Mouse (Mus musculus): Measurements from ENCODE around the gene Scarf1.

The Scarf1 gene

DNA sequence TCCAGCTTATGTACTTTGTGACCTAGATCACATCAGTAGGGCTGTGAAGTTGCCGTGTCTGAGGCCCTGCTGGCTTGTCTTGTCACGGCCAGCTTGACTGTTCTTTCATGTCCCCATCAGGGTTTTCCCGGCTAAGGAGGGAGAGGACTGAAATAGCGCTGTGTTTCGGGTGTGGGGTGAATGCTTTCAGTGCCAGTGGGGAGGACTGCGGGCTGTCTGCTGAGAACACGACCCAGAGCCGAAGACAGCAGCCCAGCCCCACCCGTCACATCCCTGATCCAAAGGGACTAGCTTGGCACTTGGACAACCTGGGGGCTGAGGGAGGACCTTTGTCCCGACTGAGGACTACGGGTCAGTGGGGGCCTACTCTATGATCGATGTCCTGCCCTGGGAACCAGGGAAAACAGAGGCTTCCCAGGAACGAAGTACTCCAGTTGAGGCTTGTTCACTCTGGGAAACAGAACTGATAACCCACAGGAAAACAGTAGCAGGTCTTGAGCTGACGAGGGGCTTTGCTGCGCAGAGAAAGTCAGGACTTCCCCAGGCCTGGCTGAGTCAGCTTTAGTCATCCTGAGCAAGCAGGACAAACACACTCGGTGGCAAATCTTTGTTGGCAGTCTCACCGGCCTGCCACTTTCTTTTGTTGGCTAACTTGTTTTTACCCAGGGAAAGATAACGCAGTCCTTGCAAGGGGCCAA, 50.7 kb downstream of the Scarf1 start:
- DNase-seq (ENCODE audit: extremely low read depth, low read depth): no peak

DNA sequence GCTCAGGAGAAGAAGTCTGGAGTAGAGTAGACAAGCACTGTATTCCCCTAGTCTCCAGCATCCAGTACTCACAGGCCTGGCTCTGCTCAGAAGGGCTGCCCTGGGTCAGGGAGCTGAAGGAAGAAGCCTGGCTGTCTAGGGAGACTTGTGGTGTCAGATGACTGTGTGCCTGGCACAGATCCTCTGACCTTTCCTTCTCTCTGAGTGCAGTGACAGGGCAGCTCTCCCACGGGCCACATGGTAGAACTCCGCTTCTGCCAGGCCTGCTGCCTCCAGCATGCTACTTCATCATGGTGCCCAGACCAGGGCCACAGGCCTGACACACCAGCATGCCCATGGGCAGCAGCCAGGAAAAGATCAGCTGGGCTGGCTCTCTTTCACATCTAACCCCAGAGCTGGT, 52.5 kb downstream of the Scarf1 start:
- DNase-seq (ENCODE audit: extremely low read depth, low read depth): no peak

DNA sequence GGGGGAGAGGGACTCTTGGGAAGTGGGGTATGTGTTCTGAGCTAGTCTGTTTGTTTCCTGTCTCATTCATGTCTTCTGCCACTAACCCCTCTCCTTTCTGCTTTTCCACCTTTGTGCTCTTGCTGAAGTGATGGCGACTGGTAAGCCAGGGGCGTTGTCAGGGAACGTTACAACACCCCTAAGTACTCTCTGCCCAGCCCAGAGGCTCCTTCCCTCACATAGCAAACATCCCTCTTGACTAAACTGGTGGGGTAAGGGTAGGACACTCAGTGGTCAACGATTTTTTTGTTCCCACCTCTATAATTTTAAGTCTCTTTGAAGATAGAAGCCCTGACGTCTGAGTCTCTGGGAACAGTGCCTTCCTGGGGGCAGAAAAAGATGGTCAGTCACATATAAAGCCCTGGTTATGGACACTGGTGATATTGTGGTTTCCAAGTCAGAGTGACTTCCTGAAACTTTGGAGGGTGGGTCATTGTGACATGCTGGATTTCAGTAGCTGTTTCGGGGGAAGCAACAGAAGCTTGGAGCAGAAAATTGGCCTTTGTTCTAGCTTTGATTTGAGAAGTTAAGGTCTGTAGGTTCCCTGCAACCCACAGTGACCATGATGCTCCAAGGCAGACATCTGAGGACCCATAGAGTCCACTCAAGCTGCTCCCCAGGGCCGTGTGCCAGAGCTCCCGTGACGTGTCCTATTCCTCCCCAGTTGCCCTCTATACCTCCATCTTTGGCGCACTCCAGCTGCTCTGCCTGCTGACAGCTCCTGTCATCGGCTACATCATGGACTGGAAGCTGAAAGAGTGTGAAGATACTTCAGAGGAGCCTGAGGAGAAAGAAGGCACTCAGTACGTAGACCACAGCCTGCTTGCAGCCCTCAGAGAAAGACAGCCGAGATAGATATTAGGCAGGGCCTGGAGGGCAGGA, 53.2 kb downstream of the Scarf1 start:
- DNase-seq (ENCODE audit: extremely low read depth, low read depth): no peak

DNA sequence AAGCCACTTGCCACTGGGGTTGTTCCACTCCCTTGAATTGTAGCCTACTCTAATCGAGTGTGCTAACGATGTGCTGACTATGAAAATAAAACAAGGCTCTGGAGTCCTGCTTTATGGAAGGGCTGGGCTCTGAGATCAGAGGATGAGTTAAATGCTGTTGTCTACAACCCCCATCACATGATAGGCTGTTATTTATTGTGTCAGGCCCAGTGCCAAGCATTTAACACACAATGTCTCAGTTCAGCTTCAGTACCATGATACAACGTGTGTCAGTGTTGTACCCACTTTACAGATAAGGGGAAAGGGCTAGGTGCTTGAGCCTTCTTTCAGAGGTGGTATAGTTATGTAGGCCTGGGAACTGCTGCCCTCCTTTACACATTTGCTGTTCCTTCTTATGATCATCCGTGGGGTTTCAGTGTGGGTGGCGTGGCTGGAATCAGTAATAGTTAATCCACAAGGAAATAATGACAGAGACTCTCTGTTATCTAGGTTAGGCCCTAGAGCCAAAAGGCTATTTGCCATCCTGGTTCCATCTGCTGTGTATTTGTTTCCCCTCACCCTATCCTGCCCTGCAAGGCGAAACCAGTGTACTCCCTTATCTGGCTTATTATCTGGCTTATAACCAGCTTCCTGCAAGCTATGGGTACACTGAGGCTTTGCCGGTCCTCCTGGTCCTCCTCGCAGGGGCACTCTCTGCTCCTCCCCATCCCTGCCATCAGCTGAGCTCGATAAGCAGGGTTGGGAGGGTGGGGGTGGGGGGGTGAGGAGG, 54.2 kb downstream of the Scarf1 start:
- DNase-seq (ENCODE audit: extremely low read depth, low read depth): no peak

DNA sequence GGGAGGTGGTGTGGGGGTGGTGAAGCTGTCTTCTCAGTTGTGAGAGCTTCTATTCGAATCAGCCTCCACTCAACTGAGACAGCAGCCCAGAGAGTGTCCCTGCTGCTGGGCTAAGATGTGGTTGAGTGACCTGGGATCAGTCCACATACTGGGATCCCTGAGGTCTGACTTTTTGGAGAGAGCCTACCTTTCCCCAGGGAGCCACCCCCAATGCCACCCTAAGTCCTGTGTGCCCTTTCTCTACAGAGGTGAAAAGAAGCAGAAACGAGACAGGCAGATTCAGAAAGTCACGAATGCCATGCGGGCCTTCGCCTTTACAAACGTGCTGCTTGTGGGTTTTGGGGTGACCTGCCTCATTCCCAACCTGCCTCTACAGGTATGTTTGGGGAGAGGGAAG, 54.8 kb downstream of the Scarf1 start:
- DNase-seq (ENCODE audit: extremely low read depth, low read depth): no peak

DNA sequence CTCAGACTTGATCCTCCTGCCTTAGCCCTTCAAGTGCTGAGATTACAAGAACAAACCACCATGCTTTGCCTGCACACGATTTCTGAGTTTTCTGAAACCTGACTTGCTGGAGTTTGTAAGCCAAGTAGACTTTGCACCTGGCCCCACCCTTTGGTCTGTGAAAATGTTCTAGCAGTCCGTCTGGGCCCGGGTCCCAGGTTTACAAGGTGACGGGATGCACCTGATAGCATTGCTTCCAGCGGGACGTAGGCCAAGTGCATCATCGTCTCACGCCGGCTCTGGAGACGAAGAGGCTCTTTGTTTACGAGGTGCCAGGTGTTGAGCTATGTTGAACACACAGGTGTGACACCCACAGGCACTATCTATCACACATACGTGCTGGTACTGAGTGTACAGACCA, 55.6 kb downstream of the Scarf1 start:
- no peak for DNase-seq (ENCODE audit: extremely low read depth, low read depth)

DNA sequence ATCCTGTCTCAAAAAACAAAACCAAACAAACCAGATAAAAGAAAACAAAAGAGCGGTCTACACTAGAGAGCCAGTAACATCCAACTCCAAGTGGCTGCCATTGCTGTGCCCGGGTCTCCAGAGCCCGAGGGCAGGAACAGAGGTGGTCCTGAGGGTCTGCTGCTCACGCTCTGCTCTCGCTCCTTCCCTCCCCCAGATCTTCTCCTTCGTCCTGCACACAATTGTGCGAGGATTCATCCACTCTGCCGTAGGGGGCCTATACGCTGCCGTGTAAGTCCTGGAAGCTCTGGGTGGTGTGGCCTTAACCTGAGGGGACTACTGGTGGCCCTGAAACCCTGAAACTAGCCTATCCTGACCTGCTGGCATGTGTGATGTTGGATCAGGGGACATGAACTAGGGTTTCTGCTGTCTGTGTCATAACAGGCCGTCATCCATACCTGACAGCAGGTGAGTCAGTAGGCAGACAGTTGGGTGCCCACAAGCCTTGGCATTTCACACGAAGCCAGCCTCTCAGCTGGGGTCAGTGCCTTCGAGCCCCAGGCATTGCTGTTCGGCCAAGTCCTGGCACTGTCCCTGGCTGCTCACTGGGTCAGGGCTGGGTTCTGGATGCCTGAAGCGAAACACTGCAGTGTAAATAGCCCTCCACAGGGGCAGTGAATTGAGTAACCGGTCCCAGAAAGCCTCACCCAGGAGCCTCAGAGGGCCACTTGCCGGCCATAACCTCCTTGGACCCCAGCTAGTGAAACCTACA, 57.2 kb downstream of the Scarf1 start:
- no peak for DNase-seq (ENCODE audit: extremely low read depth, low read depth)

DNA sequence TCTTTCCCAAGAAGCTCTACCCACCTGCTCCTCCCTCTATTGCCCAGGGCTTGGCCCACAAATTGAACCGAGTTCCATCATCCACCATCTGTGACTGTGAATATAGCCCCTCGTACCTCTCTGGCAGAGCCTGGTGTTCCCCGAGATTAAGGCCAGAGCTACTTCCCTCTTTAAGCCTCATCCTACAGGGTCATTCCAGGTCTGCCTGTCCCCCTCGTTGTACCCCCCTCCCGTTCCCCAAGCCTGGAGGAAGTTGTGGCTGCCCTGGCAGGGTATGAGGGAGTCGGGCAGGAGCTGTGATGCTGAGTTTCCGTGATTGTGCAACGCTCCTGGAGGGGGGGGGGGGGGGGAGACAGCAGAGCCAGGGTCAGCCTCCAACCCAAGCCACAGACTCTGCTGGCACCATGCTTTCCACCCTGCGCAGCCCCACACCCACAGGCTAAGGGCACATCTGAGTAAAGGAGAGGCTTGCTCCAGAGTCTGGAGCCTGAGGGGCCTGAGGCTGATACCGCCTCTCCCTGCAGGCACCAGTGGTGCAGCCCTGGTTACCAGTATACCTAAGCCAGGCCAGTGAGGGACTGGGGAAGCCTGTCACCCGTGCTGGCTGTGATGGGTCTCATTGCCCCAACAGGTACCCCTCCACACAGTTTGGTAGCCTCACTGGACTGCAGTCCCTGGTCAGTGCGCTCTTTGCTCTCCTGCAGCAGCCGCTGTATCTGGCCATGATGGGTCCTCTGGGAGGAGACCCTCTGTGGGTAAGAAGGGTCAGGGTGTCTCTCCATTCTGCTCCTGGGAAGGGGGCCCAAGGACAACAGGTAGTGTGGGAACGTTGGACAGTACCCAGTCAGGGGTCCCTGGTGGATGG, 58.0 kb downstream of the Scarf1 start:
- DNase-seq (ENCODE audit: extremely low read depth, low read depth): no peak

DNA sequence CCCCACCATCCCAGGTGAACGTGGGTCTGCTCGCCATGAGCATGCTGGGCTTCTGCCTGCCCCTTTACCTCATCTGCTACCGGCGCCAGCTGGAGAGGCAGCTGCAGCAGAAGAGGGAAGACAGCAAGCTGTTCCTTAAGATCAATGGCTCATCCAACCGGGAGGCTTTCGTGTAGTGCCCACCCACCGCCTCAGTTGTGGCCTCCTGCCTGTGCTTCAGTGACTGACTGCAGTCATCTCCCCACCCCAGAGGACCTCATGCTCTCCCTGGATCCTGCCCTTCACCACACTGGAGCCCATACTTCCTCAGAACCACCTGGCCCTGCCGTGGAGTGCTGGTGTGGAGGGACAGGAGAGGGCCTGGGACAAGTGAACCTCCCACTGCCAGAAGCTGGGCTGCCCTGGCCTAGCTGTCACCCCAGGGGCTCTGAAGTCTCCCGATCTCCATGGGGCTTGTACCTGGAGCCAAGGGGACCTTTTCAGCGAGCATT, 59.0 kb downstream of the Scarf1 start:
- no peak for DNase-seq (ENCODE audit: extremely low read depth, low read depth)

DNA sequence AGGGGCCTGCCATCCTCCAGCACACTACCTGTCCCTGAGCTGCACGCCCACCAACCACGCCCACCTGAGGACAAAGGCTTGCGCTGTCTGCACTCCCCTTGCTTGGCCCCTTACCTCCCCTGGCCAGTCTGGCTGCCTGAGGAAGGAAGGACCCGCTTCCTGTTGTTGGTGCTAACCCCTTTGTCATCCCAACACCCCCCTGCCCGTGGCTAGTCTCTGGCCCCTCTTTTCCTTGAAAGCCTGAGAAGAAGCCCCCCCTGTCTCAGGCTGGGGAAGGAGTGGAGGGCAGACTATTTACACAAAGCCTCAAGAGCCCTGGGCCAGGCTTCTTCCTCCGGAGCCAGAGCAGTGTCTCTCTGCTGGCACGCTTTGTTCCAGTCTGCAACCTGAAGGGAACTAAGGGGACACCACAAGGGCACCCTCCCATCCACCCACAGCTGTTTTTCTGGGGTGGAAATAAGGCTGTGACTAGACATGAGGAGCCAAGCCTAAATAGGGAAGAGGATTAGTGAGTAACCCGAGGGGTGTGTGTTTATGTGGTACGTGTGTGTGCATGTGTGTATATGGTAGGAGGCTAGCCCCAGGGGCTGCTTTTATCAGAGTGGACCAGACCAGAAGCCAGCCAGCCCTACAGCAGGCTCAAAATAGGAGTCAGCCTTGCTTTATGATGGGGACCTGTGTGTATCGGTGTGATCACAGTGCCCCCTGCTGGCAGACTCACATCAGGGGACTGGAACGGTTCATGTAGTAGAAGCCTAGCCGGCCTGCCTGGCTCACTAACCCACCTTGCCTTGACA, 59.7 kb downstream of the Scarf1 start:
- DNase-seq (ENCODE audit: extremely low read depth, low read depth): peak; percentile 85

DNA sequence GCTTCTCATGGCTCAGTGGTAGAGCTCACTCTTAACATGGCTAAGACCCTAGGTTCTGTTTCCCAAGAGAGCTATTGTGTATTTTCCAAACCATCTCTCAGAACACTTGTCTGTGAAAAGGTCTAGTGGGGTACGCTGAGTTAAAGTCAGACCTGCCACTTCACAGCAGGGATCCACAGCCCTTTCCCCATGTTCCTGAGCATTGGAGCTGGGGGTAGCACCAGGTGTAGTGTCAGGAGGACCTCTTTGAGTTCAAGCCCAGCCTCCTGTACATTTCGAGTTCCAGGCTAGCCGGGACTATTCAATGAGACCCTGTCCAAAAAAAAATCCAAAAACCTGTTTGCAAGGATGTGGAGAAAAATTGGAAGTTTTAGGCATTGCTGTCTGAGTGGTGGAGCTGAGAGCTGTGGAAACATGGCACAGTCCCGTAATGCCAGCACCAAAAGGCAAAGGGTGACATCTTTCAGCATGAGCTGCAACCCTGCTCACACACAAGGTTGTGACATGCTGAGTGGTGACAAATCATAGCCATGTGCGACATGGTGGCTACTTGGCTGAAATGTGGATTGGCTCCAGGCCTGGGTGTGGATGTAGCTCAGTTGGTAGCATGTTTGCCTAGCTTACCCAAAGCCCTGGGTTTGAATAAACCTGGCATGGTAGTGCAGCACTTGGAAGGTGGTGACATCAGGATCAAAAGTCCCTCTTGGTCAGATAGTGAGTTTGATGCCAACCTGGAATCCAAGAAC, 61.2 kb downstream of the Scarf1 start:
- DNase-seq (ENCODE audit: extremely low read depth, low read depth): no peak

DNA sequence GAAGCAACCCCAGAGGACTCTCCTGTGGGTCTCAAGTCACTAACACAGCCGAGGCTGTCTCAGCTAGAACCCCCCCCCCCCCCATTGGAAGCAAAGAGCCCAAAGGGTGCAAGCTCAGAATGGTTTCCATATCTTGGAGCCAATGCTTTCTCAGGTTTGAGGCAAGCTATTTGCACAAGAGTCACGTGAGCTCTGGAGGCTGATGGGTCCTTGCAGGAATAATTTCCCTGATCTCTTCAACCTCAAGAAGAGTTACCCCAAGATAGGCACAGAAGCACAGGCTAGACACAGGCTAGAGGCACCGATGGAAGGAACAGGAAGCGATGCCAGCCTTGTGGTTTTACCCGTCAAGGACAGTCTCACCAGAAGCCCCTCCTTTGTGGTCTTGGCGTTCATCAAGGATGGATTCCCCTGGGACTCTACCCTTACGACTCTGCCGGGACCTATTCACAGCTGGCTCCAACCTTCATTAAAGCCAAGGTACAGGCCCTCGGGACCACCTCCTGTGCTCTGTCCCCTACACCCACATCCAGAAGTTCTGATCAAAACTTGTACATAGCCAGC, 62.3 kb downstream of the Scarf1 start:
- DNase-seq (ENCODE audit: extremely low read depth, low read depth): no peak

Measured in MEL-GATA-1-ER (cell line).